Mouse (Mus musculus) common myeloid progenitor, adult 5-6 weeks (primary cell): ENCODE measurements around the gene Clip3. TPM values are rescaled to one million over a fixed set of nuclear protein-coding genes. Genes with fewer than 3 reads are reported as not detected.
A peak's percentile ranks its signal among the peaks of the same experiment; 100 is the strongest.

Source experiments
- ATAC-seq: replicated peaks from 2 replicates; pipeline ENCODE4 v1.8.0; 2016; ENCODE audit warnings: low read depth, mild to moderate bottlenecking, moderate TSS enrichment, inconsistent platforms; ENCODE audit not compliant: poor library complexity, severe bottlenecking
- total RNA-seq: library from RNA; stranded (forward); fragments of 200-1000, 187-1606 nt; gene quantifications from 2 replicates; pipeline ENCODE4 v1.2.3, GENCODE M21; 2017

Clip3 gene
- total RNA-seq = not detected in 2 replicates

DNA sequence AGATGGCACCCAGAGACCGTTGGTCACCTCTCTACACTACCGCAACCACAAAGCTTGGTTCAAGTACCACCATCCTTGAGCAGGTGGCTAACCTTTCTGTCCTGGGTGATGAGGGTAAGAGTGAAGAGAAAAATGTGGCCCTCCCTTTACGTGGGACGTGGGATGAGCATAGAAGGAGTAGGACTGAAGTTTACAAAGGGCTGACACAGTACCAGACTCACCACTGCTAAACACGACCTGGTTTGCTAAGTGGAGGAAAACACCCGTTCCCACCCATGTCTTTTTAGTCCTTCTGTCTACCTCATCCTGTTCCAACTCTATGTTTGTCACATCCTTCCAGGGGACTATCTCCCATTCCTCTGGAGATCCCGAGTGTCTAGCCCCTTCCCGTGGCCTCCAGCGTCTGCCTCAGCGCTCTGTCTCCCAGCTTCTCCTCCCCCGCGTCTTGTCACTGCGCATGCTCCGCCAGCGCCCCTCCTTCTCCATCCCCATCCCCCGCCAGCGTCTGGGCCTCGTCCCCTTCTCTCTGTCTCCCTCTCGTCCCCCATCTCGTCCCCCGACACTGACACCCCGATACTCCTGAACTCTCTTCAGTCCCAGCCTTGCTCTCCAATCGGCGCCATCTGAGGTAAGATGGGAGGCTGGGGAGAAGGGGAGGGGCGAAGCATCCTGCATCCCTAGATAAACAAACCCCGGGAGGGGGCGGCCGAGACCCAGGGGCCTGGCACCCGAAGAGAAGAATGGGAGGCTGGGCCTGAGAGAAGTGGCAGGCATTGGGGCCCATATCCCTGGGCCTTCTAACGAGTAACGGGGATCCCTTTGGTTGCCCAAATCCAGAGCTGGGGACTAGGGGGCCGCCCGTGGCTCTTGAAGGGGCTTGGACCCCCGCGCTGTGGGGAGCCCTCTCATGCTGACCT, at the start of gene Clip3:
TSS of gene Clip3 (plus strand) at position 514 of the 917 bp plus-strand sequence.
- no peak for ATAC-seq

DNA sequence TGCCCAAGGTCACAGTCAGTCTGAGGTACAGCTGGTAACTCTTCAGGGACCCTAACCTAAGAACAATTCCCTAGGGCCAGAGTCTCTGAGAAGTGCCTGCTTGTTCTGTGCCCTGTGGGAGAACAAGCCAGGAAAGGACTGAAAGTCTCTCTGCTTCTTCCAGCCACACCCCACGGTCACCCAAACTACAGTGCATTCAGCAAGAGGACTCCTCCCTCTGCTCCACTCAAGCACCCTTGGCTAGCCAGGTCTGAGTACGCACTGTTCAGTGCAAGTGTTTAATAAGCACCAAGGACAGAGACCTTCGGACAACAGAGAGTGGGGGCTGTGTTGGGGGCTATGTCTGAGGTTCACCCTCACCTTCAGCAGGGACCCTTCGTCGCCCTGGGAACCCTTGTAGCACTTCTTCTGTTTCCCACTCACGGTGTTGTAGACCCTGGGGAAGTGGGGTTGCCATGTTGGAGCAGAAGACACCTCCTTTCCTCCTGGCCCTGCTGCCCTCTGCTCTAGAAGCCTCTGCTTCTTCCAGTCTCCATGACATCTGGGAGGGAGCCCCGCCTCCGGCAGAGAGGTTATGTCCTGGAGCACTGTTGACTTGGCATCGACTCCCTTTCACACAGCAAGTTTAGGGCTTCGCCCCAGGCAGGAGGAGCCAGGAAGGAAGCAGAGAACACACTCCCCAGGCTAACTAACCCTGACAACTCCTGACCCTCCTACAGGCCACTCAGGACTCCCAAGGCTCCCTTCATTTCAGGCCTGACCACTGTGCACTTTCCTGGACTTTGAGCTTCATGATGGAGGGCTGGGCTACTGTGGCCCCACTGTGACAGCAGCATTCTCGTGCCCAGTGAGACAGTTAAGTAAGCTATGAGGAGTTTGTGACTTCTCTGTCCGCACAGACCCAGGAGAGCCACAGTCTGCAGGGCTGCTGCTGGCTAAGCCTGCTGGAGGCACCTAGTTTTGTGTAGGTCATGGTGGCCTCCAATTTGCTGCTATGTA, 39.3 kb upstream of the Clip3 start:
- ATAC-seq = no peak

DNA sequence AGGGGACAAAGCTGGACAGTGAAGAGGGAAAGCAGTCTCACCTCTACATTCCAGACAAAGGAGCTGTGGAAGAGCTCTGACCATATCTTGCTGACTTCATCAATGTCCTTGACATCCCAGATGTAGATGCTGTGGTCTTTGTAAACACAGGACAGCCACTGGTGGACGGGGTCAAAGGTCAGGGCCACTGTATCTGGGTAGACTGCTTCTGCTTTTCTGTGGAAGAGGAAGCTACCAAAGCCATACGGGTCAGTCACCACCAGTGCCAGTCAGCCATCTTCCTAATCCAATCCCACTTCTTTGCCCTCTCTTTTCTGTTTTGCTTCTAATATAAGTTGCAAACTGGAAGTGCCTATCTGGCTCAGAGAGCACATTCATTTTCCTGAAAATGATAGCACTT, 26.5 kb upstream of the Clip3 start:
- ATAC-seq = no peak

DNA sequence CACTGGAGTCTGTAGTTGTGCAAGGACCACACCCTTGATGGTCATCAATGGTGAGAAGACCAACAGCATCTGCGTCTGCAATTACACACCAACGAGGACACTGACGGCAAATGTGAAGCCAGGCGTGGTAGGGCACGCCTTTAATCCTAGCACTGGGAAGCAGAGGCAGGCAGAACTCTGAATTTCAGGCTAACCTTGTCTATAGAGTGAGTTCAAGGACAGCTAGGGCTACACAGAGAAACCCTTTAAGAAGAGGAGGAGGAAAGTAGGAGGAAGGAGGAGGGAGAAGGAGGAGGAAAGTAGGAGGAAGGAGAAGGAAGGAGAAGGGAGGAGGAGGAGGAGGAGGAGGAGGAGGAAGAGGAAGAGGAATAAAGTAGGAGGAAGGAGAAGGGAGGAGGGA, 26.0 kb upstream of the Clip3 start:
- ATAC-seq = no peak

DNA sequence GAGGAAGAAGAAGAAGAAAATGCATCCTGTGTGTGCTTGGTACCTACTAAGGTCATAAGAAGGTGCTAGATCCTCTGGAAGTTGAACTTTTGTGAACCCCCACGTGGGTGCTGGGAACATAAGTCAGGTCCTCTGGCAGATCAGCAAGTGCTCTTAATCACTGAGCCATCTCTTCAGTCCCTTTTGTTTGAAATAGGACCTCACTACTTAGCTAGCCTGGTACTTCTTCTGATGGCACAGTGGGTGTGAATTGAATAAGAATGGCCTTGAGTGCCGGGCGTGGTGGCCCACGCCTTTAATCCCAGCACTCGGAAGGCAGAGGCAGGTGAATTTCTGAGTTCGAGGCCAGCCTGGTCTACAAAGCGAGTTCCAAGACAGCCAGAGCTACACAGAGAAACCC, 25.6 kb upstream of the Clip3 start:
- no peak for ATAC-seq

DNA sequence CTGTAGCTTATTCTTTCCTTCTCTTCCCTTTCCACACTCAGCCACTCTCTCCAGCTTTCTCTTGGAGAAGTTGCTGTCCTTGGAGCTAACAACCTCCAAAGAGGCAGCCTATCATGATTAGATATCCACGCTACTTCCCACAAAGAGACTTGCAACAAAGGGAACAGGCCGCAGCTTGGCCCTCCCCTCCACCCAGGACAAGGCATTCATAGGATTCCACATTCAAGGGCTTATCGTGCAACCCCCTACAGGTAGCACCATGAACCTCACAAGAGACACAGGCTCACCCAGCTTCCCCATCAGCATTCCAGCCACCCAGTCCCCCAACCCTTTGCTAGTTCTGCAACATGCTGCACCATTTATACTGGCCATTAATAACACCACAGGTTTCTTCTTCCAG, 24.7 kb upstream of the Clip3 start:
- ATAC-seq = no peak

DNA sequence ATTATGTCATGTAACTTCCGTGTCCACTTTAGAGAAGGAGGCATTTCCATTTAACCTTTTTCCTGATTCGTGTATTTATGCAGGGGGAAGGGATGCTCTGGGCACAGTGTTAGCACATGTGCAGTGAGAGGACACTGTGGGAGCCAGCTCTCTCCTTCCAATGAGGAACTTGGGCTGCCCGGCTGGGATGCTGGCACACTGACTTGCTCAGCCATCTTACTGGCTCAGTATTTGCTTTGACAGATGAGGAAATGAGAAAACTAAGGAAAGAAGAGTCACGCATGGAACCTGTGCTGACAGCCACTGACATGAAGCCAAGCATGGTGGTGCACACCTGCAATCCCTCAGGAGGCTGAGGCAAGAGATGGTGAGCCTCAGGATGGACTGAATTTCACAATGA, 21.9 kb upstream of the Clip3 start:
- ATAC-seq = no peak

DNA sequence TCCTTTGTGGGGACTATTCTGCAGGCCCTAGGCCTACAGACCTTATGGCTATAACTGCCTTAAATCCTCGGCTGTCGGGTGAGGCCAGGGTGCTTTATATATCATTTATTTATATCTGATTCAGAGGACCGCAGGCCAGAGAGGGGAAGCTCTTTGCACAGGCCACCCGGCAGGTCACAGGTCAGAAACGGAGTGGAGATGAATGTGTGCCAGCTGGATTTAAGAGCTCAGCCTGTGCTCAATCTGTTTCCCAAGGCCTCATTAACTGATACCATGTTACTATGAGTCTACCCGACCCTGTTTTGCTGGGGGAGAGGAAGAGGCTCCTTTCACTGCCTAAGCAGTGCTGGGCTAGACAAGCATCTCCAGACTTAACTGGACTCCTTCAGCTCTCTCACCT, 17.1 kb upstream of the Clip3 start:
- ATAC-seq = no peak

DNA sequence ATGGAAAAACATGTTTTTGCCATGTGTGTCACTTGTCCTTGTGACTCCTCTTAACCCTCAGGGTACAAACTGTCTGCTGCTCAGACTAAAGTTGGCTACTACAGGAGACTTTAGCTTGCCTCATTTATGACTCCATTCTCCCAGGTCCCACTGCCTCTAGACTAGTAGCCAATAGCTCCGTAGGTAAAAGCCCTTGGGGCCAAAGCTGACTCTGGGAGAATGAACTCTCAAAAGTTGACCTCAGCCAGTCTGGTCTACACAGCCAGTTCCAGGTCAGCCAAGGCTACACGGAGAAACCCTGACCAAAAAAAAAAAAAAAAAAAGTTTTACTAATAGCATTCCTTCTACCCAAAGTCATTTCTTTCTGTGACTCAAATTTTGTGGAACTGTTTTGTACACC, 12.6 kb upstream of the Clip3 start:
- ATAC-seq = no peak

DNA sequence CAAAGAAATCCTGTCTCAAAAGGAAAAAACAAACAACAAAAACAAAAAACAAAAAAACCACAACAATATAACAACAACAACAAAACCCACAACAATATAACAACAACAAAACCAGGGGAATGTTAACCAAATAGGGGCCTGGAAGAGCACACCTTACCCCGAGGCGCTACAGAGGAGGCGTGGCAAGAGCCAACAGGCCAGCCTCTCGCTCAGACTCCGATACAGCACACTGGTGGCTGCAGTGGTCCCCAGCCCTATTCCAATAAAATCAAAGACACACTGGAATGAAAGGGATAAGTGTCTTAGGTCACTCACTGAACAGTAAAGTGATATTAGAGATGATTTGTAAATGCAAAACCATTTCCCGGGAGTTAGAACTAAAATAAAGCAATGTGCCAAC, 12.0 kb upstream of the Clip3 start:
- 0 out of 2 replicates have a peak, but pooled peaks have one; percentile 30 for ATAC-seq

DNA sequence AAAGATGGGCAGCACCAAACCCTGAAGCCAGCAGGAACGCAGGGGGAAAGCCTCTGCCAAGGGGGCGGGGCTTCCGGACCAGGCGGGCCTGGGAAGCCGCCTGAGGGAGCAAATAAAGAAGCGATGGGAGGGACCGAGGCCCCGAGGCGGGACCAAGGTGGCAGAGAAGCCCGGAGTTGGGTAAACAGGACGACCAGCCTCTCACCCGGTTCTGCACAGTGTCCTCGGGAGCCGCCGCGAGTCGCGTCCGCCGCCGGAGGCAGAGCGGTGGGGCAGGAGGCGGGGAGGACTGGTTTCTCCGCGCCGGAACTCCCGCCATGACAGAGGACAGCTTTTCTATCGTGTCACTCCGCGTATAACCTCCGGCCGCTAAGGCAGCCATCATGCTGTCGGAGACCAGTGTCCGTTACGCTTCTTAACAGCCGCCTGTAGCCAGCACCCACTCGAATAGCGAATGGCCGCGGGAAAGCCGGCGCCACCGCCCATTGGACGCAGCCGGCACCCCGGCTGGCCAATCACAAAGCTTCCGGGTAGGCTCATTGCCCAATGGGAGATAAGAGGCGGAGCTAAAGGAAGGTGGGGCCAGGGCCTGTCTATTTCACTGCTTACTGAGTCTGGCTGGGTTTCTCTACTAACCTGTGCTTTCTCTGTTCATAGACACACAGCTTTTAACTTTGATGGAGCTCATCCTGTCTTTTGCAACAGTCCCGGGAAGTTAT, 11.4 kb upstream of the Clip3 start, which contains the start of the genes Thap8 and Wdr62:
TSS of gene Thap8 (plus strand) at position 144 of the 719 bp plus-strand sequence.
TSS of gene Wdr62 (minus strand) at position 469 of the 719 bp plus-strand sequence.
- peak; percentile 95 for ATAC-seq

DNA sequence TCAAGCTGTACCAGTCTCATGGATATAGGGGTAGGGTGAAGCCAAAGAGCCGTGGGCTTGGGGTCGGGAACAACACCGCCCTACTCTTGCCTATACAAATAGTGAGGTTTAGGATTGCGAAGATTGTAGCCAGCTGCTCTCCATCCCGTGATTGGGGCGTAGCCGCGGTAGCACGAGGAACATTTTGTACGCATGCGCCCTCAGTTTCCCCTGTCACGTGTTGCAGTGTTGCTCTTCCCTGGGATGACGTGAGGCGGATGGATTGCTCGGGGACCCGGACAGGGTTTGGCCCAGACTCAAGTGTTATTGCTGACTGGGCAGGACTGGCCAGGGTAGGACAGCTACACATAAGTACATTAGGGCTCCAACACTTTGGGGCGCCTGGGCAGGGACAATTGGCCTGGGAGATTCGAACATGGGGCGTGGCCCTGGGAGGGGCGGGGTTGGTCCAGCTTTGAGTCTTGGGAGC, 10.8 kb upstream of the Clip3 start:
- peak; percentile 59 for ATAC-seq

DNA sequence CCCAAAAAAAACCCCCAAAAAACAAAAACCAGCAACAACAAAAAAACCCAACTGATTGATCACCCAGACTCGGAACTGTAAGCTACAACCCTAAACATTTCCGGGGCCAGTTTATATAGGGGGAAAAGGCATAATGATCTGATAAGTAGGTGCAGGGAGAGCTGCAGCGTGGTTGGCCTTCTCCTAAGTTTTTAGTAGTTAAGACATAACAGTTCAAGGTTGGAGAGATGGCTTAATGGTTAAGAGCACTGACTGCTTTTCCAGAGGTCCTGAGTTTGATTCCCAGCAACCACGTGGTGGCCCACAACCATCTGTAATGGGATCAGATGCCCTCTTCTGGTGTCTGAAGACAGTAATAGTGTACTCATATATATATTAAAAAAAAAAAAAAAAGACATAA, 10.0 kb upstream of the Clip3 start:
- ATAC-seq = no peak

DNA sequence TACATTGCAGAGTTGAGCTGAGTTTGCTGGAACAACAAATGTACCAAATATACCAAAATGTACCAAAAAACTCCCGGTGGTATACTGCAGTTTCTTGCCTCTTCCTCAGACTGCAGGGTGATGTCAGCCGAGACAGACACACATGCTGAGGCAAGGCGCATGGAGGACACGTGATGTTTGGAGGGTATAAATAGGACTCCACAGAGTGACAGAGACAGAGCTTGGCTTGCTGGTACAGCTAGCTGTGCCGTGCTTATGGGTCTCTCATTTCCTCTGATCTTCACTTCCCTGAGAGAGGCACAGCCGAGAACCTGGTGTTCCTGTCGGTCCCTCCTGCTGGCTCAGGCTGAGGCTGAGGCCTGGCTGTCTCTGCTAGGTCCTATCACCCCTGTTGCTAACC, 8.8 kb upstream of the Clip3 start:
- no peak for ATAC-seq

DNA sequence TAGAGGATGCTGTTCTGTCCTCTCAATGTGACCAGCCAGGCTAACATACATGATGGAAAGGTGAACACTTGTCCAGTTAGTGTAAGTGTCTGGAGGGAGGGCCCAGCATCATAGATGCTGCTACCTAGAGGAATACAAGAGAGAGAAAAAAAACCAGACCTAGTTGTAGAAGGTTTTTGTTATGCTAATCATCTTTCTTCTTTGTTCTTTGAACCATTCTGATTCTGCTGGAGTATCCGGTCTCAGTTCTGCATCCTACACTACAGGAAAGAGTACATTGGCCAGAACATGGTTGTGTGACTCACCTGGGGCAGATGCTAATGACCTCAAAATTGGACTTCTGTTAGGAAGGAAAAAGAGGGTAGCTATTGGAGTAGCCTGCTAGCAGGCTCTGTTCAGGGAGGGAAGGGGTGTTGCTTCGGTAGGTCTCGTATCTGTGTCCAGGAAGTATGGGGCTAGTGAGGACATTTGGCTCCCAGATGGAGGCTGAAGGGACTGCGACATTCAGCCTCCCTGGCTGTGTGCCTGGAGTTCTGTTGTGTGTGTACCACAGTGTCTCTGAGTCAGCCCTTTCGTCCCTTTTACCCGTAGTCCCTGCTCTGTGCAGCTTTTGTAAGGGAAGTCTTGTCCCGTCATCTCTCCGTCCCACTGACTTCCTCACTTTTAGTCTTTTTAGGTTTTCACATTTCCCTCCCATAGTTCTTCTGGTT, 4.7 kb upstream of the Clip3 start:
- no peak for ATAC-seq

DNA sequence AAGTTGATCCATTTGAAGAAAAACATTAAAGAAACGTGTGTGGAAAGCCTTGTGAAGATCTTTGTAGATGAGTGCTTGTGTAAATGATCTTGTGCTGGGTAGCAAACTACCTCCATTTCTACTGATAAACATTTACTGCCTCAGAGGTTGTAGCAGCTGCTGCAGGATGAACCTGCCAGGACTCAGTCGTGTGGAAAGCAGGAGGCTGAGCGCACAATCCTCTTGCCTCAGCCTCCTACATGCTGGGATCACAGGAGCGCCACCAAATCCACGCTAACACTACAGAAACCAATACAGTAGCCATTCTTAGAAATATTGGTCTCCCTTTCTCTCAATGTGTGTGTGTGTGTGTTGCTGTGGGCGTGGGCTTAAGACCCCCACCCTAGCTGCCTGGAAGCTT, 3.5 kb upstream of the Clip3 start:
- no peak for ATAC-seq

DNA sequence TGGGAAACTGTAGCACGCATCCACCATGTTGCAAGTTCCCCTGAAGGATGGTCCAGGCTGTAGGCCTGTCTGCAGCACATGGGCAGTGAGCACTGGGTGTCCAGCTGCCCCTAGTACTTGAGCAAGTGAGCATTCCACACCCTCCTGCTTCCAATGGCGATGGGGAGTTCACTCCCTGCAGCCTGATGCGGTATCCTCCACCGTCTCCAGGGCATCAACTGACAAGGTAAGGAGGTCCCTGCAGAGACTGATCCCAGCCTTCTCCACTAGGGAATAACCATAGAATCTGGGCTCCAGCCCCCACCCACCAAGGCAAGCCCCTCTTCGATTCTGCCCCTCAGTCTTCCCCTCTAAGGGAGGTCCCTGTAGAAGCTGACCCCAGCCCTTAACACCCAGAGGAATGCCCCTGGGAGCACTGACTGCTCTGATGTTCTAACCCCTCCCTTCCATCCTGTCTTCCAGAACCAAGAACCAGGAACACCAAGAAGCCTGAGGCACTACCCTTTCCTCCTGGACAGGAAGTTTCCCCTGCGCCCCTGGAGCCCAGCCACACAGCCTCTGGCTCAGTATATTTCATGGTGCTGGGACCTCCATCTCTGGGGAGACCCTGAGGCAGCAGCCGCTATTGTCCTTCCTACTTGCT, 2.3 kb upstream of the Clip3 start:
- ATAC-seq = no peak

DNA sequence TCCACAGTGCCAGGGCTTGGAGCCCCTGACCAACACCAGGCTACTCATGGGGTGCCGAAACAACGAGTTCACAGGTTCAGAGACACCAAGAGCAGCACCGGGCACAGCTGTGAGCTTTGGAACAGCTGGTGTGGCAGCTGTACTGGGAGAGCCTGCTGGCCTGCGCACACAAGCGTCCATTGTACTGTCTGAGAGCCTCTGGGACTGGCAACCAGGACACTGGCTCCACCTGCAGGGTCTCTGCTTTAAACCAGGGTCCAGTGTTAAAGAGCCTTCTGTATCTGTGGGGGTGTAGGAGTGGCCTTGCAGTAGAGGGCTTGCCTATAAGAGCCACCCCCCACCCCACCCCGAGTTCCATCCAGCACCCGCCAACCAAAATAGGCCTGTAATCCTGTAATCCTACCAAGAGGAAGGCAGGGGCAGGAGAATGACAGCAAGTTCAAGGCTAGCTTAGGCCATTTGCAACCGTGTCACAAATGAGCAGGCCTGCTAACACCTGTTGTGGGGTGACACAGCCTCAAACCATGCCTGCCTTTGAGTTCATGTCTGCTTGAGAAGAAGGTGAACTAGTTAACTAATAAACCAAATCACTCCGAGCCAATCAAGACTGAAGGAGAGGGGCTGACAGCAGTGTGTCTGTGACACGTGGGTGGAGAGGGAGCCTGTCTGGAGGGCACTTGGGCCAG, 1.7 kb upstream of the Clip3 start:
- no peak for ATAC-seq
